Mouse (Mus musculus) midbrain, postnatal 0 days (tissue): ENCODE data around the gene Fbxo2. TPM values are rescaled to one million over a fixed set of nuclear protein-coding genes. Genes with fewer than 3 reads are reported as not detected.

Experiments
- ATAC-seq: fragments of 200-750 bp; cut with Nextera tagmentation; 2 replicates; pipeline ENCODE4 v1.8.0; 2017; ENCODE audit warnings: moderate number of reproducible peaks, mild to moderate bottlenecking, moderate TSS enrichment, moderate library complexity; ENCODE audit not compliant: low FRiP score
- DNase-seq: peaks from one replicate; pipeline ENCODE4 v3.0.0-alpha.2; 2015; ENCODE audit warnings: low spot score
- H3K27ac ChIP-seq: fragments of 300-500 bp; sonication (generic); 2 replicates; pipeline ENCODE4 v1.5.1; 2014; ENCODE audit warnings: low read depth, mild to moderate bottlenecking, low read length, mixed read lengths
- H3K27me3 ChIP-seq: fragments of 300-500 bp; sonication (generic); 2 replicates; pipeline ENCODE4 v1.6.1; 2014; ENCODE audit warnings: low read length, control low read depth, mixed read lengths; ENCODE audit not compliant: insufficient read depth
- H3K36me3 ChIP-seq: fragments of 300-500 bp; sonication (generic); 2 replicates; pipeline ENCODE4 v1.6.1; 2014; ENCODE audit warnings: low read length, control low read depth, mixed read lengths; ENCODE audit not compliant: insufficient read depth
- H3K4me1 ChIP-seq: fragments of 300-500 bp; sonication (generic); 2 replicates; pipeline ENCODE4 v1.6.1; 2014; ENCODE audit warnings: mild to moderate bottlenecking, control low read depth, antibody characterized with exemption, low read length, mixed read lengths; ENCODE audit not compliant: insufficient read depth
- H3K4me2 ChIP-seq: fragments of 300-500 bp; sonication (generic); 2 replicates; pipeline ENCODE4 v1.6.1; 2014; ENCODE audit warnings: low read depth, mild to moderate bottlenecking, low read length, mixed read lengths; ENCODE audit not compliant: poor library complexity, severe bottlenecking
- H3K4me3 ChIP-seq: fragments of 300-500 bp; sonication (generic); 2 replicates; pipeline ENCODE4 v1.5.1; 2014; ENCODE audit warnings: low read depth, mild to moderate bottlenecking, low read length, moderate library complexity
- H3K9ac ChIP-seq: fragments of 300-500 bp; sonication (generic); replicated peaks from 2 replicates; pipeline ENCODE4 v1.6.1; 2014; ENCODE audit warnings: mild to moderate bottlenecking, low read length, moderate library complexity, mixed read lengths; ENCODE audit not compliant: poor library complexity, severe bottlenecking
- H3K9me3 ChIP-seq: fragments of 300-500 bp; sonication (generic); 2 replicates; pipeline ENCODE4 v1.6.1; 2016; ENCODE audit warnings: low read length, control low read depth
- CTCF ChIP-seq: IDR thresholded peaks from 2 replicates; pipeline ENCODE4 v1.5.1; 2016; ENCODE audit warnings: antibody characterized with exemption, mild to moderate bottlenecking
- WGBS: fragments of 180-500 bp; shearing (Covaris S2); extraction: QIAGEN DNeasy Blood & Tissue Kit; methylation state at CpG from one replicate; pipeline ENCODE4 v1.1.7; 2014; 5-methylcytosine and 5-hydroxymethylcytosine counted together
- polyA plus RNA-seq: library from polyadenylated mRNA; unstranded; fragments of >200 nt; fragmentation: Nextera tagmentation; extraction: Ambion mirVana; gene quantifications from 2 replicates; pipeline ENCODE4 v1.2.1, GENCODE M21; 2015
- total RNA-seq: library from RNA; depleted of rRNA; stranded (reverse); fragments of >200 nt; gene quantifications from 2 replicates; pipeline ENCODE4 v1.2.3, GENCODE M21; 2014

The Fbxo2 gene
- total and polyA plus RNA-seq, 2 experiments from 2014 or later: 17.0 to 17.5 TPM

DNA sequence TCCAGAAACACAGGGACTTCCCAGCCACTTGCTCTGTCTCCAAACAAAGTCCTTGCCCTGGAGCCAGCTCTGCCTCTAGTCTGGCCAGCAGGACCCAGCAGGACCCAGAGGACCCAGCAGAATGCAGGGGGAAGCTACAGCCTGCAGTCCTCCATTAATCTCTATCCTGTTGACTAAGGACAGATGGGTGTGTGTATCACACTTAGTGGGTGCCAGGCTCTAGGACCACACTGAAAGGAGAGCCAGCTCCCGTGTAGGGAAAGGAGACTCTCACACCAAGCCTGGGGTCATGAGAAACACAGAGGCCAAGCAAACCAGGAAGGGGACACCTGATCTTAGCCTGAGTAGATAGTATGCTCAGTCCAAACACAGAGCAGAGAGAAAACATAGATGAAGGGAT lies 32.2 kb upstream of the Fbxo2 start:
- H3K27ac ChIP-seq: peak overlapping the region; percentile 3; the same call in 1 of the 2 replicates
- no peak for TF ChIP-seq CTCF
- 61% methylated on average over 1 of the region's 1 CpGs for WGBS
- DNase-seq: no peak
- H3K27me3 ChIP-seq: no peaks in the 10 kb centered on the region
- peaks cover 5% of the 10 kb centered on the region for H3K4me1 ChIP-seq
- no peak overlapping the region for H3K9ac ChIP-seq
- H3K4me3 ChIP-seq: no peak overlapping the region
- H3K9me3 ChIP-seq: no peaks in the 10 kb centered on the region
- H3K36me3 ChIP-seq: no peaks in the 10 kb centered on the region
- peak overlapping the region; percentile 91; the same call in 1 of the 2 replicates for H3K4me2 ChIP-seq
- ATAC-seq: no peak

DNA sequence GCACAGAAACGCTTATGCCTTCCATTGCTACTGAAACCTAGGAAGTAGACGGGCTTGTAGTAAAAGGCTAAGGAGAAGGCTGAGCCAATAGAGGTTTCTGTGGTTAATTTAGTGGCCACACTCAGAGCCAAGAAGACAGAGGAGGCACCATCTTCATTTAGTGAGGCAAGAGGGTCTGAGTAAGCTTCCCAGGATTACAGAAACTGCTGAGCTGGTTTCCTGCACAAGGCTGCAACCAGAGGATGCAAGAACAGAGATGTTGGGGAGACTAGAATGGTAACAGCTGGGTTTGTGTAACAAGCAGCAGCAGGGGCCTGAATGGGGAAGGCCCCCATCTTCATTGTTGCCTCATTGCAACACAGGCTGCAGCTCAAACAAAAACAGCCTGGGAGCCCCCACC lies 31.7 kb upstream of the Fbxo2 start:
- TF ChIP-seq CTCF: no peak
- WGBS: 63% methylated on average over 2 of the region's 2 CpGs
- Histone ChIP-seq H3K4me3 (peak overlapping the region; percentile 73; the same call in 1 of the 2 replicates), H3K4me2 (peak overlapping the region; percentile 91), H3K36me3 (no peaks in the 10 kb centered on the region), H3K4me1 (peaks cover 5% of the 10 kb centered on the region), H3K27me3 (no peaks in the 10 kb centered on the region), H3K9me3 (no peaks in the 10 kb centered on the region), H3K27ac (peak overlapping the region; percentile 3; the same call in 1 of the 2 replicates), H3K9ac (no peak overlapping the region)
- no peak for ATAC-seq
- DNase-seq: no peak

GRCm38 (mm10) chr4:148130133-148130532 lies 30.3 kb upstream of the Fbxo2 start, which contains the start of gene Mad2l2:
Mad2l2 (plus strand) TSS chr4:148130384.
- H3K27ac ChIP-seq: peak within 1 kb of the TSS; percentile 94
- H3K4me1 ChIP-seq: peaks cover 5% of the 10 kb centered on the region
- peak within 1 kb of the TSS; percentile 73 for H3K4me3 ChIP-seq
- peak within 1 kb of the TSS; percentile 92 for H3K9ac ChIP-seq
- no peaks in the 10 kb centered on the region for H3K36me3 ChIP-seq
- H3K4me2 ChIP-seq: peak within 1 kb of the TSS; percentile 91
- DNase-seq: peak; percentile 23
- no peaks in the 10 kb centered on the region for H3K9me3 ChIP-seq
- TF ChIP-seq CTCF: no peak
- WGBS: under 1% methylated on average over 17 of the region's 18 CpGs
- ATAC-seq: peak; percentile 19; the same call in 1 of the 2 replicates
- no peaks in the 10 kb centered on the region for H3K27me3 ChIP-seq

DNA sequence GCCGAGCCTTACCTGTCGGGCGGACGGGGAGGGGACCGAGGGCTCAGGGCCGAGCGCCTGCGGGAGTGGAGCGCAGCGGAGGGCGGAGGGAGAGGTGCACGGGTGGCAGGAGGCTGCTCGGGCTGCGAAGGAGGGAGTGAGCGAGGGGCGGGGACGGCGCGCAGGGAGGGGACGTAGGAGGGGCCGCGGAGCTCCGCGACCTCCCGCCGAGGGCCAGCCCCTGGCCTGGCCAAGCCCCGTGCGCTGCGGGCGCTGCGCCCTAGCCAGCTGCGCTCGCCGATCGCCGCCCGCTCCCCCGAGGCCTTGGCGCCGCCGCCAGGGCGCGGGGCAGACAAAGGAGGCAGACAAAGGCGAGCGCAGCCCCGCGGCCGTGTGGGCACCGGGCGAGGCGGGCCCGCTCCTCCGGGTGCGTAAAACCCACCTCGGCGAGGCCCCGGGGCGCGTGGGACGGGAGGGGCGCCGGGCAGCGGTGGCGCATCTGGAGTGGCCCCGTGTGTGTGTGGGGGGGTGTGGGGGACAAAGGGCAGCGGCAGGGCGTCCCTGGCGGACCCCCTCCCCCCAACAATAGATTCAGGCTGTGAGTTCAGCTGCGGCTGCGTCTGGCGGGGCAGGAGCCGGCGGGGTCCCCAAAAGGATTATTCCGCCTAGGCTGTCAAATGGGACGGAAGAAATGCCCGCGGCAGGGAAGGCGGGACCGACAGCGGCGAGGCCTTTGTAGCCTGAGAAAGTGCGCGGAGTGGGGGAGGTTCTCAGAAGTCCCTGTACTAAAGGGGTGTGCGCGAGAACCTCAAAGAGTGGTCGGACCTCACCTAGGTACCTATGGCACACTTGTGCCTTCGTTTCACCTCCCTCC lies 29.6 kb upstream of the Fbxo2 start, which contains the start of gene Draxin:
Gene Draxin, minus strand, starts transcription at position 138 of the 853 bp plus-strand sequence.
- H3K4me3 ChIP-seq: peak within 1 kb of the TSS; percentile 73
- under 1% methylated on average over 40 of the region's 87 CpGs for WGBS
- peak within 1 kb of the TSS; percentile 94 for H3K27ac ChIP-seq
- H3K4me1 ChIP-seq: peaks cover 5% of the 10 kb centered on the region
- no peak for TF ChIP-seq CTCF
- H3K36me3 ChIP-seq: no peaks in the 10 kb centered on the region
- H3K27me3 ChIP-seq: no peaks in the 10 kb centered on the region
- H3K9ac ChIP-seq: peak within 1 kb of the TSS; percentile 92
- H3K9me3 ChIP-seq: no peaks in the 10 kb centered on the region
- peak within 1 kb of the TSS; percentile 91 for H3K4me2 ChIP-seq
- ATAC-seq (peak; percentile 80), DNase-seq (peak; percentile 79)

DNA sequence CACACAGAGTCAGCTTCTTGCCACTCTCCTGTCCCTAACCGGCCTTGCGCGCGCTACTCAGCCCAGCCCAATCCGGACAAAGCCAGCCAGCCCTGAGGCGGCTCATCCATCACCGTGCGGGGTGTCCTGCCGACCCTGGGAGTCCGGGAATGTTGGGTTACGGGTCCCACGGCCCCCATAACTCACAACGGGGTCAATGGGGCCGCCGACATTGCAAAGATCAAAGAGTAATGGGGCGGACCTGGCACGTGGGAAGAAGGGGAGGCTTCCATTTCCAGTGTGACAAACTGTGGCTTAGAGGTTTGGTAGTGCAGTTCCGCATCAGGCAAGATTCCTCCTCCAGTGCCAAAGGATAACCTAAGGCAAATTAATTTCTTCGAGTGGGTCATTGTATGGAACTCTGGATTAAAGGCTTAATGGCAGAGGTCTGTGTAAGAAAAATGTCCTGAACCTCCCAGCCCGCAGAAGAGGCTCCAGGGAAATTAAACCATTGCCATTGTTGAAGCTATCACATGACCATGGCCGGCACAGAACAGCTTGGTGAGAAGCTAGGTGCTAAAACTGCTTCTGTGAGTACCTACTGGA lies 28.8 kb upstream of the Fbxo2 start:
- under 1% methylated on average over 20 of the region's 21 CpGs for WGBS
- Histone ChIP-seq H3K4me3 (peak overlapping the region; percentile 73), H3K4me1 (peaks cover 5% of the 10 kb centered on the region), H3K9ac (peak overlapping the region; percentile 92), H3K27me3 (no peaks in the 10 kb centered on the region), H3K36me3 (no peaks in the 10 kb centered on the region), H3K27ac (peak overlapping the region; percentile 94), H3K9me3 (no peaks in the 10 kb centered on the region), H3K4me2 (peak overlapping the region; percentile 91)
- ATAC-seq: peak; percentile 39
- TF ChIP-seq CTCF: no peak
- peak; percentile 54 for DNase-seq

DNA sequence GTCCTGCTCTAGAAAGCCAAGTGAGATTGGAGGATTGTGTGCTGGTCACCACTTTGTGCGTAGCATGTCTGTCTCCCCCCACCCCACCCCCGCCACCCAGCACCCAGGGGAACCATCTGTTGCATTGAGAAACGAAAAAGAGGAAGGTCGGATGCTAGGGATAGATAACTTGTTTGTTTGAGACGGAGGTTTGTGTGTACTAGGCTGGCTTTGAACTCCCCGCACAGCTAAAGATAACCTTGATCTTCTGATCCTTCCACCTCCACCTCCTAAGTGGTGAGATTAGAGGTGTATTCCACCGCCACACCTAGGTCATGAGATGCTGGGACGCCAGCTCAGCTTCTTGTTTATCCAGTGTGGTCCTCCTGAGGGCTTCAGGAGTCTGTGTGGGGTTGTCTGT lies 25.4 kb upstream of the Fbxo2 start:
- no peak overlapping the region for H3K4me2 ChIP-seq
- no peak for TF ChIP-seq CTCF

More for the DNA sequence above, 25.4 kb upstream of the Fbxo2 start:
- Histone ChIP-seq H3K4me3 (no peak overlapping the region), H3K36me3 (no peaks in the 10 kb centered on the region), H3K9me3 (no peaks in the 10 kb centered on the region), H3K27me3 (no peaks in the 10 kb centered on the region), H3K27ac (no peak overlapping the region), H3K9ac (no peak overlapping the region), H3K4me1 (peaks cover 5% of the 10 kb centered on the region)
- ATAC-seq (no peak), DNase-seq (no peak)
- 78% methylated on average over 8 of the region's 8 CpGs for WGBS
